Mouse (Mus musculus): Measurements from ENCODE around the gene Fam229b. TPM values are rescaled to one million over a fixed set of nuclear protein-coding genes. Genes with fewer than 3 reads are reported as not detected.

Gene Fam229b
- polyA plus RNA-seq, 1 experiment from 2014 or later, result 9.2 TPM

DNA sequence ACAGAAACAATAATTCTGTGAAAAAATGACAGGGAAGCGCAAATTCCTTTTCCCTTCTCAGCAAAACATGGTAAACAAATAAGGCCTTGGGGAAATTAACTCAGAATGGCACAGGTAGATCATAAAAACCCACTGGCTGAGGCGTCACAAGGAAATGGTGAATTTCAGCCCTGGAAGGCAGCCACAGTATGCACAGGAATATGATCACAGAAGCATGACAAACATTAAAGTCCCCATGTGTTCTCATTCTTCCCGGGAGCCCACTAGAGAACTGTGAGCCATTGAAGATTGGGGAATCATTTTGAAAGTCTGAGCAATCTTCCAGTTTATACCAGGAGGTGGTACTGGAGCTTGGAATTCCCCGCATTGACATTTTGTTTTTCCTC lies 24.2 kb downstream of the Fam229b start:
- H3K9ac ChIP-seq, result no peak overlapping the region
- 76% methylated on average over 4 of the region's 4 CpGs for WGBS
- H3K4me2 ChIP-seq, result no peak overlapping the region
- no peak overlapping the region for H3K4me3 ChIP-seq
- no peak overlapping the region for H3K27ac ChIP-seq
- no peaks in the 10 kb centered on the region for H3K27me3 ChIP-seq
- H3K9me3 ChIP-seq (replicated peaks), result no peaks in the 10 kb centered on the region
- no peak for ATAC-seq (replicated peaks; ENCODE audit: insufficient number of reproducible peaks, insufficient read depth, low FRiP score, low read depth)
- no peaks in the 10 kb centered on the region for H3K4me1 ChIP-seq (replicated peaks)
- H3K36me3 ChIP-seq, result peaks cover 58% of the 10 kb centered on the region

DNA sequence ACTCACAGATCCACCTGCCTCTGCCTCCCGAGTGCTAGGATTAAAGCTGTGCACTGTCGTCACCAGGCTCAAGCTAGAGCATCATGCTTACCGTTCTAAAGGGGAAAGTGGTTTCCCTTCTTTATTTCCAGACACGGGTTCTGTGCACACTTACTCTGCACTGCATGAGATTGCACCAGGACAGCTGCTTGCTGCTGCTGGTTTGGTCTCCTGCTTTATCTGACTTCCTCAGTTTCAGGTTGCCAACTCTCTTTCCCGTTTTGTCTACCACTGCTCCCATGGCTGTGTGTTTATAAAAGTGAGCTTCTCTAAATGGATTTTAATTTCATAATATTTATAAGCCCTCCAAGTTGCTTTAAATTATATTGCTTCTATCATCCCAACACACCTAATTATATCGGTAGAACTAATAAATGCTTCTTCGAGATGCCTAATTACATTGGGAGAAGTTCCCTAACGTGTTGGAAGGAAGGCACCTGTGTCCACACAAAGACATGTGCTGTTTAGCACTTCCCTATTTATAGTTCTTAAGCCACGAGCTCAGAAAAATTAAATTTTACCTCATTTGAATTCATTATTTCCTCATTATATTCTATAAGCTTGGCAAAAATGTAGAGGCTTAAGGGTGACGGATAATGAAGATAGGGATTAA lies 24.8 kb downstream of the Fam229b start:
- no peak overlapping the region for H3K4me3 ChIP-seq
- H3K27ac ChIP-seq, result no peak overlapping the region
- H3K27me3 ChIP-seq, result no peaks in the 10 kb centered on the region
- H3K4me2 ChIP-seq, result no peak overlapping the region
- WGBS, result 67% methylated on average over 10 of the region's 10 CpGs
- no peak overlapping the region for H3K9ac ChIP-seq
- ATAC-seq (replicated peaks; ENCODE audit: insufficient number of reproducible peaks, insufficient read depth, low FRiP score, low read depth), result no peak
- no peaks in the 10 kb centered on the region for H3K4me1 ChIP-seq (replicated peaks)
- H3K9me3 ChIP-seq (replicated peaks), result no peaks in the 10 kb centered on the region
- peaks cover 58% of the 10 kb centered on the region for H3K36me3 ChIP-seq

DNA sequence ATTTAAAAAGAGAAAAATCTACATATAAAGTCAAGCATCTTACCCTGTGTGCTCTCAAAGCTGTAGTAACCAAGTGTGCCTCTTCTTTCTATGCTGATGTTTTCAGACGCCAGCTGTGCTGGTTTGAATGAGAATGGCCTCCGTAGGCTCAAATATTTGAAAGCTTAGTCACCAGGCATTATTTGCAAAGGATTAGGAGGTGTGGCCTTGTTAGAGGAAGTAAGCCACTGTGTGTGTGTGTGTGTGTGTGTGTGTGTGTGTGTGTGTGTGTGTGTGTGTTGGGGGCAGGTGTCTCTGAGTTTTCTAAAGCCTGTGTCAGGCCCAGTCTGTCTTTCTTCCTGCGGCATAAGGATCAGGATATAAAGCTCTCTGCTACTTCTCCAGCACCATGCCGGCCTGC lies 26.8 kb downstream of the Fam229b start:
- H3K4me1 ChIP-seq (replicated peaks), result no peaks in the 10 kb centered on the region
- H3K36me3 ChIP-seq, result peaks cover 75% of the 10 kb centered on the region
- no peaks in the 10 kb centered on the region for H3K27me3 ChIP-seq
- no peak overlapping the region for H3K4me2 ChIP-seq
- H3K9me3 ChIP-seq (replicated peaks), result no peaks in the 10 kb centered on the region
- no peak overlapping the region for H3K9ac ChIP-seq
- no peak overlapping the region for H3K4me3 ChIP-seq
- 55% methylated on average over 4 of the region's 4 CpGs for WGBS
- H3K27ac ChIP-seq, result no peak overlapping the region
- no peak for ATAC-seq (replicated peaks; ENCODE audit: insufficient number of reproducible peaks, insufficient read depth, low FRiP score, low read depth)

DNA sequence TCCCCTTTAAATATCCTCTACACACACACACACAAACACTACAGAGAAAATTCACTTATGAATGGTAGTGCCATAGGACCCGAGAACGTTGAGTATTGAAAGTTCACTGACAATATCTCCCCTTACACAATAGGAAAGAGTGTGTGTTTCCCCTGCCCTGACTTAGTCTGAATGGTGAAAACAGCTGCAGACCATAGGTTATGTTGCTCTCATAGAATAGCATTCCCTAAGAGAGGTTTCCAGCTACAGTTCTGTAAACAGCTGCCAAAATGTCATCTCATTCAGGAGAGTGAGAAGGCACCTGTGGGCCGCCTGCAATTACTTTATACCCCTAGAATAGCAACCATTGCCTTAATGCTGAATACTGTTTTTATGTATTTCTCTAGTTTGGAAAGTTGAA lies 27.3 kb downstream of the Fam229b start:
- Histone ChIP-seq H3K27me3 (no peaks in the 10 kb centered on the region), H3K9me3 (replicated peaks) (no peaks in the 10 kb centered on the region), H3K27ac (no peak overlapping the region), H3K4me1 (replicated peaks) (no peaks in the 10 kb centered on the region), H3K4me2 (no peak overlapping the region), H3K9ac (no peak overlapping the region), H3K36me3 (peaks cover 75% of the 10 kb centered on the region), H3K4me3 (no peak overlapping the region)
- 67% methylated on average over 3 of the region's 3 CpGs for WGBS
- no peak for ATAC-seq (replicated peaks; ENCODE audit: insufficient number of reproducible peaks, insufficient read depth, low FRiP score, low read depth)

DNA sequence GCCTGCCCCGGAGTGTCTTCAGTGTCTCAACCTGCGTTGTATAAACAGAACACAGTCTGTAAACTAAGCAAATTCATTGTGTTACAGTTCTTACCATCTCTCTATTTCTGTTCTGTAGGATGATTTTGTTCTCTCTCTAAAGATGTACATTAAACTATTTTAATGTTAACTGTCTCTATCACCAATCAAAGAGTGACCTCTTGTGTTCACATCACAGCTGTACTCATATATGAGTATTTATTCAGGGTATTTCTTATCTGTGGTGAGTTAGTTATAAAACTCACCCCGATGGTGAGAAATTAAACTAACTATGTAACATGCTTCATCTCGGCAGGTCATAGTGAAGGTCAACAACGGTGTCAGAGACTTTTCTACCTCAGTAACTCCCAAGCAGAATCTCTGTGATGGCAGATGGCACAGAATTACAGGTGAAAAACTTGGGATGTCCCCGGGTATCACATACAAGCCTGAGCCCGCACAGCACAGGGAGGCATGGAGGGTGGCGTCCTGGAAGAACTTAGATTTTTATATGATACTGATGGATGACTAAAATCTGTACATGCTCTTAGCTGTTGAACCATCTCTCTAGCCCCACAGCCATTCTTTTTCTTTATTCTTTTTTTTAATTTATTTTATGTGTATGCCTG lies 28.8 kb downstream of the Fam229b start:
- no peak for ATAC-seq (replicated peaks; ENCODE audit: insufficient number of reproducible peaks, insufficient read depth, low FRiP score, low read depth)
- WGBS, result 89% methylated on average over 8 of the region's 8 CpGs
- H3K36me3 ChIP-seq, result peaks cover 70% of the 10 kb centered on the region
- H3K9ac ChIP-seq, result no peak overlapping the region
- no peaks in the 10 kb centered on the region for H3K4me1 ChIP-seq (replicated peaks)
- H3K9me3 ChIP-seq (replicated peaks), result no peaks in the 10 kb centered on the region
- H3K27me3 ChIP-seq, result no peaks in the 10 kb centered on the region
- H3K4me2 ChIP-seq, result no peak overlapping the region
- no peak overlapping the region for H3K27ac ChIP-seq
- H3K4me3 ChIP-seq, result no peak overlapping the region

DNA sequence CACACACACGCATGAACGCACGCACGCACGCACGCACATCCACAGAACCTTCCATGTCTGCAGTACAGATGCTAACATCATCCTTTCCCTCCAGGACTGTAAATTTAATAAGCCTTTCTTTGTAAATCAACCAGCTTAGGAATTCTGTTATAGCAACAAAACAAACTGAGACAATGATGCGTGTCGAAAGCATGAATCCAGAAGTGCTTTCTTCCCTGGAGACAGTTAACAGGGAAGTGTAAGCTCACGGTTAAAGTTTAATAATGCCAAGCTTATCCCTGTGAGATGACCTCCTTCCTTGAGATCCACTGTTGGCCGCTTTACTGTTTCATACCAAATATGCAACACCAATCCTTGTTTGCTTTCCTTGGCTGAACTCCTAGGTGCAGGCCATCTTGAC lies 35.0 kb downstream of the Fam229b start:
- 92% methylated on average over 10 of the region's 10 CpGs for WGBS
- ATAC-seq (replicated peaks; ENCODE audit: insufficient number of reproducible peaks, insufficient read depth, low FRiP score, low read depth), result no peak
- Histone ChIP-seq H3K9ac (no peak overlapping the region), H3K27ac (no peak overlapping the region), H3K9me3 (replicated peaks) (no peaks in the 10 kb centered on the region), H3K27me3 (no peaks in the 10 kb centered on the region), H3K4me3 (no peak overlapping the region), H3K36me3 (peaks cover 73% of the 10 kb centered on the region), H3K4me2 (no peak overlapping the region), H3K4me1 (replicated peaks) (no peaks in the 10 kb centered on the region)

DNA sequence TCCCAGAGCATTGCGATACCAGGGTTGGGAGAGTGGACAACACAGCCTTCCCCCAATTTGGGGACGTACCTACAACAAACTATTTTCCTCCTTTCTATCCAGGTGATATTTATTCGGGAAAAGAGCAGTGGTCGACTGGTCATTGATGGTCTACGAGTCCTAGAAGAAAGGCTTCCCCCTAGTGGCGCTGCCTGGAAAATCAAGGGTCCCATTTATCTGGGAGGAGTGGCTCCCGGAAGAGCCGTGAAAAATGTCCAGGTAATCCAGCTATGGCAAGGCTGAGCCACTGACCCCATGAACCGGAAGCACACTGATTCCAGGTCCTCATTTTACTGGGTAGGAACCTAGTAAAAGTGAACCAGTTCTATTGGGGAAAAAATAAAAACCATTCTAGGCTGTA lies 36.7 kb downstream of the Fam229b start:
- WGBS, result 78% methylated on average over 9 of the region's 9 CpGs
- Histone ChIP-seq H3K9ac (no peak overlapping the region), H3K27ac (no peak overlapping the region), H3K27me3 (no peaks in the 10 kb centered on the region), H3K36me3 (peaks cover 65% of the 10 kb centered on the region), H3K4me2 (no peak overlapping the region), H3K4me1 (replicated peaks) (no peaks in the 10 kb centered on the region), H3K4me3 (no peak overlapping the region), H3K9me3 (replicated peaks) (no peaks in the 10 kb centered on the region)
- ATAC-seq (replicated peaks; ENCODE audit: insufficient number of reproducible peaks, insufficient read depth, low FRiP score, low read depth), result no peak

DNA sequence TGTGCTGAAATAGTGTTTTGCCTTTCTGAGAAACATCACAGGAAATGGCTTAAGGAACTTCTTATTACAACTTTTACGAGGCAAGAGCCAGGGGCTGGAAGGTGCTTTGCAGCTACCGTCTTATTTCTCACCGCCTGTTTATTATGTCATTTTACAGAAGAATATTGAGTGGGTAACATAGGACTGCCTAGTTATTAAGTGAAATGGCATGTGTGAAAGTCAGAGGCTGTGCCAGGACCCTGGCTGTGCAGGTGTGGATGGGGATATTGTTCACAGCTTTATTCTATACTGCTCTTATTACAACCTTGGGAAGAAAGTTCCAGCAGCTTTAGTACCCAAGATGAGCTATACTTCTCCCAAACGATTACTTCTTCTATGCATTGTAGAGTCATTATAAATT lies 61.7 kb downstream of the Fam229b start:
- Histone ChIP-seq H3K9me3 (replicated peaks) (no peaks in the 10 kb centered on the region), H3K4me2 (no peak overlapping the region), H3K4me1 (replicated peaks) (no peaks in the 10 kb centered on the region), H3K4me3 (no peak overlapping the region), H3K36me3 (peaks cover 78% of the 10 kb centered on the region), H3K27ac (no peak overlapping the region), H3K9ac (no peak overlapping the region), H3K27me3 (no peaks in the 10 kb centered on the region)
- WGBS, result 84% methylated on average over 4 of the region's 4 CpGs
- no peak for ATAC-seq (replicated peaks; ENCODE audit: insufficient number of reproducible peaks, insufficient read depth, low FRiP score, low read depth)

Other genes starting within 250 kb of the Fam229b start
- 111 and 117 TPM in 2 replicates for gene Lama4, start 168.4 kb downstream of the Fam229b start, polyA plus RNA-seq (2015; fragmentation: Nextera tagmentation; extraction: Ambion mirVana)
- 7.6 and 8.3 TPM in 2 replicates for gene Tube1, start 62 bp upstream of the Fam229b start, polyA plus RNA-seq (2015; fragmentation: Nextera tagmentation; extraction: Ambion mirVana)
- 0.16 and 0.32 TPM in 2 replicates for gene Ccn6, start 29.9 kb upstream of the Fam229b start, polyA plus RNA-seq (2015; fragmentation: Nextera tagmentation; extraction: Ambion mirVana)
- gene Fyn, start 234.9 kb upstream of the Fam229b start, polyA plus RNA-seq (2015; fragmentation: Nextera tagmentation; extraction: Ambion mirVana), result 12.7 and 17.2 TPM in 2 replicates